Mouse (Mus musculus) lung, adult 18-20 months (tissue): Measurements from ENCODE around the gene Ube2m.
"Not testable (repeated sequence)": the region's sequence is repeated elsewhere in the genome, so short reads cannot be mapped to it uniquely, and the experiment has no call there.

ENCODE experiments used
- DNase-seq, 2 experiments: peaks; one replicate each; pipeline ENCODE4 v3.0.0; 2022; ENCODE audit warnings: mixed read lengths in 2 of 2

The Ube2m gene

GRCm38 (mm10) chr7:13037901-13038555 is at the start of gene Ube2m:
Ube2m (minus strand) TSS chr7:13038275.
- DNase-seq: peak; percentile 96 to 97

GRCm38 (mm10) chr7:13072293-13072692 is 34.2 kb upstream of the Ube2m start:
- DNase-seq: no peak

GRCm38 (mm10) chr7:13063399-13063798 is 25.3 kb upstream of the Ube2m start:
- not testable (repeated sequence) for DNase-seq

GRCm38 (mm10) chr7:13059536-13059935 is 21.5 kb upstream of the Ube2m start:
- DNase-seq: no peak

- no peak for DNase-seq
Measured at GRCm38 (mm10) chr7:13056913-13057700, 19.0 kb upstream of the Ube2m start.

- peak; percentile 94 to 96 for DNase-seq
Measured at GRCm38 (mm10) chr7:13054287-13055010, 16.4 kb upstream of the Ube2m start, which contains the start of gene Mzf1. Mzf1 (minus strand) TSS chr7:13054764.

- DNase-seq: no peak
Measured at GRCm38 (mm10) chr7:13053961-13054286, 15.8 kb upstream of the Ube2m start.

GRCm38 (mm10) chr7:13053501-13053900 is 15.4 kb upstream of the Ube2m start:
- DNase-seq: no peak

- DNase-seq: no peak
Measured at GRCm38 (mm10) chr7:13053001-13053400, 14.9 kb upstream of the Ube2m start.

- DNase-seq: peak; percentile 59 to 77
Measured at GRCm38 (mm10) chr7:13046084-13046483, 8.0 kb upstream of the Ube2m start.

GRCm38 (mm10) chr7:13044254-13044625 is 6.2 kb upstream of the Ube2m start:
- no peak for DNase-seq

- DNase-seq: no peak
Measured at GRCm38 (mm10) chr7:13043445-13044253, 5.6 kb upstream of the Ube2m start.

- no peak for DNase-seq
Measured at GRCm38 (mm10) chr7:13043120-13043444, 5.0 kb upstream of the Ube2m start.

- no peak for DNase-seq
Measured at GRCm38 (mm10) chr7:13042511-13042910, 4.4 kb upstream of the Ube2m start.

- no peak for DNase-seq
Measured at GRCm38 (mm10) chr7:13041256-13041655, 3.2 kb upstream of the Ube2m start.

- DNase-seq: no peak
Measured at GRCm38 (mm10) chr7:13039181-13039580, 1.1 kb upstream of the Ube2m start.

GRCm38 (mm10) chr7:13038621-13039169 is 620 bp upstream of the Ube2m start:
- peak; percentile 21 to 47 for DNase-seq

- DNase-seq: no peak
Measured at GRCm38 (mm10) chr7:13037366-13037765, 709 bp downstream of the Ube2m start.

- no peak for DNase-seq
Measured at GRCm38 (mm10) chr7:13036806-13037205, 1.3 kb downstream of the Ube2m start.

GRCm38 (mm10) chr7:13035211-13035855 is 2.7 kb downstream of the Ube2m start:
- no peak for DNase-seq

- peak; percentile 97 to 98 for DNase-seq
Measured at GRCm38 (mm10) chr7:13034148-13034977, 3.7 kb downstream of the Ube2m start, which contains the start of gene Chmp2a. Chmp2a (minus strand) TSS chr7:13034807.
